Mouse (Mus musculus) layer of hippocampus, adult 11-12 months (tissue): ENCODE data around the gene Rpusd4.

Experiments used
- DNase-seq: peaks from one replicate; pipeline ENCODE4 v3.0.0; 2022; ENCODE audit warnings: low spot score

Gene Rpusd4

DNA sequence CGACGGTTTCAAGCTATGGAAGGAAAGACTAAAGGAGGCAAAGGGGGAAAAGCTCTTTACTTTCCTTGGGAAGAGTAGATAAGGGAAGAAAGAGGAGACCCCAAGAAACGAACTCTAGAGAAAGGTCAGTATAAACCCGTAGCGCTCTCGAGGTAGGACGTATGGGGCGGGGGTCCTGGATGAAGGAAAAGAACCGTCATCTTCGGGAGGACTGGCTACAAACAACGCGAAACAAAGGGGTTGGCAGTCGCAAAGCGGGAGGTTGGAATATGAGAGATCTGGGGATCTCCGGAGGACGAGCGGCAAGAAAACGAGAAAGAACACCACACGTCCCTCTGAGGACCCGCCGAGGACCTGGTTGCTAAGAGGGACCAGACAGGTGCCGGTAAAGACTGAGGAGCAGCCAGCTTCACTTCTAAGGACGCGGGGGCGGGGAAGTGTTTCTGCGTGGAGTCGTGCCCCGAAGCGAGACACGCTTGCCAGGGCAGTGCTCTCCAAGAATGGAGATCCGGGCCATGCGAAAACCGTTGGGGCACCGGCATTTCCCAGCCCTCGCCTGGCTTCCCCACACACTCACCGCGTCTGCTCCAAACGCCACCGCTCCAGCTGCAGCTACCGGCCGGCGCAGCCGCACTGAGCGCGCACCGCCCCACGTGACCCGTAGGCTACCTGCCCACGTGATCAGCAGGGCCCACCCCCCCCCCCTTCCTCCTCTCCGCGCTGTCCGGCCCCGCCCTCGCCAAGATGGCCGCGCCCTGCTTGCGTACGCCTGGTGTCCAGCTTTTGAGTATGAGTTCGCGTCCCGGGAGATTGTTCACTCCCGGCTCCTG is at the start of gene Rpusd4, which contains the start of gene Fam118b:
Gene Rpusd4 (plus strand): TSS at position 720 of the 830 bp plus-strand sequence.
Gene Fam118b (minus strand): TSS at position 660 of the 830 bp plus-strand sequence.
- peak; percentile 94 for DNase-seq

DNA sequence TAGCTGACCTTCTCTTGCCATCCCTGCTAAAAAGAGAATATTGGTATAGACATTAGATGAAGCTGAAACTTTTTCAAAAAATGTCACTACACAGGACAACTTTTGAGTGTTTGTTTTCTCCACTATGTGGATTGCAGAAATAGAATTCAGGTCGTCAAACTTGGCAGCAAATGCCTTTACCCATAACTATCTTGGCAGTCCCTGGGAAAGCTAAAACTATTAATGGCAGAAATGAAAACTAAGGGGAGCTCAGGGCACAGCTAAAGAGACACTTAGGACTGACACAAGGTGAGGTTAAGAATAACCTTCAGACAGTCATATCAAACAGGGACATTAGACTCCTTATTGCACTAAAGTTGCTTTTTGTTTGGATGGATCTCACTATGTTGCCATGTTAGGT is 49.7 kb upstream of the Rpusd4 start:
- no peak for DNase-seq

DNA sequence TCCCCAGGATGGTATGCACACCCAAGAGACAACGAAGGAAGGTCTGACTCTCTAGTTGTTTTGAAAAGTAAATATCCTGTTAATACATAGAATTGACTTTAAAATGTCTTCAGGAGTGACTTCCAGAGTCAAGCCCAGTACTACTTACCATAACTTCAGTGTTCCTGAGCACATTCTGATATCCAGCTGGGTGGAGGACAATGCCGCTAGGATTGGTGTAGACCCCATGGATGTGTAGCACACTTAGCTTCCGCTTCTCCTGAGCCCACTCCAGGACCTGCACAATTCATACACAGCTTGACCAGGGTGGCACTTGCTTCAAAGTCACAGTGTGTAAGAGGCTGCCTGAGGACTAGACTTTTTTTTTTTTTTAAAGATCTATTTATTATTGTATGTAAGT is 44.2 kb upstream of the Rpusd4 start:
- DNase-seq, result no peak

DNA sequence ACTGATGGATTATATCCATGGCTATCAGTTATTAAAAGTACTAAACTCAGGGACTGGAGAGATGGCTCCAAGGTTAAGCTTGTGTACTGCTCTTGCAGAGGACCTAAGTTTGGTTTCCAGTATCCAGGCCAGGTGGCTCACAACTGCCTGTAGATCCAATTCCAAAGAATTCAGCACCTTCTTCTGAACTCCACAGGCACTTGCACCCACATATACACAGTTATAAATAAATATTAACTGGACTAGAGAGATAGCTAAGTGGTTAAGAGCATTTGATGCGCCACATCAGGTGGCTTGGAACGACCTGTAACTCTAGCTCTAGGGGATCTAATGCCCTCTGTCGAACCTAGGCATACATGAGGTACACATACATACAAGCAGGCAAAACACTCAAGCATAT is 39.0 kb upstream of the Rpusd4 start:
- DNase-seq, result no peak

DNA sequence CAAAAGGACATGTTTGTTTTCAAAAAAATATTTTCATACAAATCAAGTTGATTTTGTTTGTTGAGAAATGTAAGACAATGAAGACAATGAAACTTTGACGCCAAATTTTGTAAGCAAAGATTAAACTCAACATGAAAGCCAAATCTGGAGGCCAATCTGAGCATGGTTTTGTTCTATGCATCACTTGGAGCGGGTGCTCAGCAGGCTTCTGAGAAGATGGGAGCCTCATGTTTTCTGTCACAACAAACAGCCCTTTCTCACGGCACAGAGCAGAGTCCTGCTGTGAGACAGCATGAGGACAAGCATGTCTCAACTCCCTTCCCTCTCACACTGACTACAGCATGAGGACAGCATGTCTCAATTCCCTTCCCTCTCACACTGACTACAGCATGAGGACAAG is 31.7 kb upstream of the Rpusd4 start:
- DNase-seq, result no peak

DNA sequence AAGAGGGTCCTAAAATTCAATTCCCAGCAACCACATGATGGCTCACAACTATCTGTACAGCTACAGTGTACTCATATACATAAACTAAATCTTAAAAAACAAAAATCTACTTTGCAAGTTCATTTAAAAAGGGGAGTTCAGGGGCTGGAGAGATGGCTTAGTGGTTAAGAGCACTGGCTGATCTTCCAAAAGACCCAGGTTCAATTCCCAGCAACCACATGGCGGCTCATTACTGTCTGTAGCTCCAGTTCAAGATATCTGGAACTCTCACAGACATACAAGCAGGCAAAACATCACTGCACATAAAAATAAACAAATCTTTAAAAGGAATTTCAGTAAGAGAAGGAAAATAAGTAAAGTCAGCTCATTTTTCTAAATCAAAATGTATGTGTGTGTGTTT is 29.3 kb upstream of the Rpusd4 start:
- no peak for DNase-seq

DNA sequence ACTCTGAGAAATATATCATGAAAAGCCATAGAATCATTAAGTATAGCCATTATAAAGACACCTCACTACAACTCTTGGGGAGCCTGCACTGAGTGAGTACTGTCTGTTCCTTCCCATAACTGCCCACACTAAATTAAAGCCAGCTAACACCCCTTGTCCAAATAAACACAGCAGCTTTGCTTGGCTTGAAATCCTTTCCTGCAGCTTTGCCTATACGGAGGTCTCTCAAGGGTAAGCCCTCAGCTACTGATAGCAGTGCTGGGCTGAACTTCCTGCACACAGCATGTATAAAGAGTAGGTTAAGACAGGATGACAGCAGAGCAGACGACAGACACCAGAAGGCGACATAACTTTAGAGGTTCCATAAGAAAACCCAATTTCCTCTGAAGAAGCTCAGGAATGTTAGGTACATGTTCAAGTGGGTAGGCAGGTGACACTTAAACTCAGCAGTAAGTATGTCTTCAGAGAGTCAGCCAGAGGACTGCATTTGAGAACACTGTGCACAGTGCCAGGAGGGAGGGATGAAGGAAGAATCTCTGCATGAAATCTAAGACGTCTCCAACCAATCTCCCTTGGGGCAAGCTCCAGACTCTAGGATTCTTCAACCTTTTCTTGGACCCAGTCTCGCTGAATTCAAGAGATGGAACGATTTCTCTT is 28.6 kb upstream of the Rpusd4 start:
- DNase-seq, result no peak

DNA sequence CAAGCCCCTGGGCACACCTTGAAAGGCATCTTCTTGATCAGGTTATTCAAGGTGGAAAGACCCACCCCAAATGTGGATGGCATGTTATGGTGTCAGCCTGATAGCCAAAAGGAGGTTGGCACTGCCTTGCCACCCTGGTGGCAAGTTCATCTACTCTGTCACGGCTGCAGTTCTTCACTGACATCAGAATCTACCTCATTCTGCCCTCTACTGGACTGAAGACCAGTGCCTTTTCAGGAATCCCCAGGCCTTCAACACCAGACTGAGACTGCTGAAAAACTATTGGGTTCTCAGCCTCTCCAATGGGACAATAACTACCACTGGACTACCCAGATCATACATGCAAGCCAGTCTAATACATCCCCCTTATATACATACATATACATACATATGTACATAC is 27.9 kb upstream of the Rpusd4 start:
- no peak for DNase-seq

DNA sequence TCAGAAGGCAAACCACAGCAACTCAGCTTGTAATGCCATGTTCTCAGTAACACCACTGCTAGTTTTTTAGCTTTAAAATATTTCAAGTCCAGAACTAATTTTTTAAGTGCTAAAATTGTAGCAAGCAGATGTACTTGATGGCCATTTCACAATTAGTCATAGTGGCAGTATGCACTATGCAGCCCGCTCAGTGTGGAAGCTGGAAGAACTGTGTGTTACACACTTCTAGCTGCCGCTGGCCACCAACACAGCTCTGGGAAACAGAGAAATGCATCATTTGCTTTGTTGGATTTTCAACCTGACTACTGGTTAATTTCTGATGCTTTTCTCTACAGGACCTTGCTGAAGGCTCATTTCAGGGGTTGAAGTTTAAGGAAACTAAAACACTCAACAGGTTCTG is 20.3 kb upstream of the Rpusd4 start:
- no peak for DNase-seq

DNA sequence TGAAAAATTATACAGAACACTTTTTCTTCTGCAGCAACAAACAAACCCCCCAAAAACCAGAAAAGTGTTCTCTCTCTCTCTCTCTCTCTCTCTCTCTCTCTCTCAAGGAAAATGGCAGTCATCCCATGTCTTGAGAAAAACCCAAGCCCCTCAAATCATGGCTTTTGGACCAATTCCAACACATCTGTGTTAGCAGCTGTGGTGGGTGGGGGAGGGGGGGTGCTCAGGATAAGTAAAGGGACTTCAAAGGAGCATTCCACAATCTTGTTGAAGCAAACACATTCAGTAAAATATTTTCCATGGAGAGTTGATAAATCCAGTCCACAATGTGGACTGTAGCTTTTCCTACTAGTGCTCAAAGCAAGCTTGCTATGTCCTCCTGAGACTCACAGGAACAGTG is 18.2 kb upstream of the Rpusd4 start:
- no peak for DNase-seq

DNA sequence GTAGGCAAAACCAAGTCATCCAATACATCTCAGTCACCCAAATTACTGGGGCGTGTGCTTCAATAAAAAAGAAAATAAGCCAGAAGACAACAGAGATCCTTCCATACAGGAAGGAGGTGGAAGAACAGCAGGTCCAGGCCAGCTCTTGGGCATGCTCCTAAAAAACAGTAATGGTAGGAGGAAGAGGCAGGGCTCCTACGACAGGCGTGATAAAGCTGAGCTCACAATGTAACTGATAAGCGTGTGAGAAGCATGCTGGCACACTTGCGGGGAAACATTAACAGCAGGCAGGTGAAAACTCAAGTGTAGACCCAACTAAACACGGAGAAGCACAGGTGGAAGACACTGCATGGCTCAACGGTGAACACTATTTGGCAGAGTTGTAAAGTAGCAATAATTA is 10.3 kb upstream of the Rpusd4 start:
- no peak for DNase-seq

DNA sequence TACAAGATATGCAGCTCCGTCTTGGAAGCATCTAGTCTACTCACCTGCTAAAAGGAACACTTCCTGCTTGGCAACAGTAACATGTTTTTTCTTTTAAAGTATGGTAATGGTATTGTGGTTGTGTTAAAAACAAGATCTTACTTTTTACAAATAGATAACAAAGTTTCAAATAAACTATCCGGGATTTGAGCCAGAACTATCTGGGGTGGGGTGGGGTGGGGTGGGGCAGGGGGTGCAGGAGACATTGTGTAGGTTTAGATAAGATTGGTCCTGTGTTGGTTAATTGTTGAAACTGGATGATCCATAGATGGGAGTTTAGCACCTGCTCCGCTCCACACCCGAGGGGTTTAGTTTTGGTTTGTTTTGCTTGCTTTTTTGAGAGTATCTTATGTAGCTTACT is 5.2 kb upstream of the Rpusd4 start:
- no peak for DNase-seq

DNA sequence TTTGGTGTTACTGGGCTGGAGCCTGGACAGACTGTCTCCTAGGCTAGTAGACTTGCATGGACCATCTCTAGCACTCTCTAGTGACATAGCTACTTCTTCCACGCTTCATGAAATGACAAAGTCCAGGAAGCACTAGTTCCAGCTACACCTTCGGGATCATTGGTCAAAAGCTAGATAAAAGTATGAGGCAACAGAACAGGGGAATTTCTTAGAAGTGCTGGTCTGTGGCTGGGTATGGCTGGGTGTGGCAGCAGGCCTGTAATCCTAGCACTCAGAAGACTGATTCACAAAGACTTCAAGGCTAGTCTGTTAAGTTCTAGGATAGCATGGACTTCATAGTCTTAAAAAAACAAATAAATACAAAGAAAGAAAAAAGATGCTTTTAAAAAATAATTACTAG is 4.2 kb upstream of the Rpusd4 start:
- DNase-seq, result no peak

DNA sequence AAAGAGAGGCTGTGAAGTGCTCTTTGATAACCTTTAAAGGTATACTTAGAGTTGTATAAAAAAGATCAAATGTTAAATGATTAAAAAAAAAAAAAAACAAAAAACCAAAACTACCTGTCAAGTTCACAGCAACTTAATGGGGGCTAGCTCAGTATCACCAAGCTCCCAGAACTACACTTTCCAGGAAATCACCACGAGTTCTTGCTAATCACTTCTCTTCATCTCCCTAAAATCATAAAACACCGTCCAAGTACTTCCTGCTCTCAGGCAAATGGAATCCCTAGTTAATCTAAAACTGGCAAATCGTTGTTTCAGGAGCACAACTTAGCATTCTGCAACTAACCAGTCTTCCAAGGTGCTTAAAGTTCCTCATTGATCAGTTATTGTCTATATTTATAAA is 3.2 kb upstream of the Rpusd4 start:
- DNase-seq, result no peak

DNA sequence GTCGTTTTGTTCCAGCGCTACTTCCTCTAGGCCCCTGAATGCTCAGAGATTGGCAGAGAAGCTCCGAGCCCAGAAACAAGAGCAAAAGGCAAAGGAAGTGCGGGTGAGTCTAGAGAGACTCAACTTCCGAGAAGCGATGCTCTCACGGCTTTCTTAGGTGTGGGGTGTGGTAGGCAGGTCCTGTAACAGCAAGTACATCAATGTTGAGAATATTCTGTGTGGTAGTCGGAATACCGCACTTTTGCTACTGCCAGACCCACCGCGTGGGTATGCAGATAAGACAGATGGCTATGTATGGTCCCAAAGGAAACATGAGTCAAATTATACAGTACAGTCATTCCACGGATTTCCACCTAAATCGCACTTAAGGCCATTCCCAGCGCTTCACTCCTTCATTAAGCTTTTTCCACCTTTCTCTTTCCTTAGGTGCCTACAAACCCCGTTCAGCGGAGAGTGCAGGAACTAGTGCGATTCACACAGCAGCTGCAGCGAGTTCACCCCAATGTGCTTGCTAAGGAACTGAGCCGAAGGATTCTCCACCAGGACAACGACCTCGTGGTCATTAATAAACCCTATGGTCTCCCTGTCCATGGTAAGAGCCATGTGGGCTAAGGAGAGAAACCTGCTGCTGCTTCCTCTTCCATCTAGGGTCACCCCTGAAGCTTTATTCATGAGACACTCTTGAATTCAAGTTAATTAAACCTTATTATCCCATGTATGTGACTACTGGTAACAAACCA is 481 bp downstream of the Rpusd4 start:
- DNase-seq, result no peak

DNA sequence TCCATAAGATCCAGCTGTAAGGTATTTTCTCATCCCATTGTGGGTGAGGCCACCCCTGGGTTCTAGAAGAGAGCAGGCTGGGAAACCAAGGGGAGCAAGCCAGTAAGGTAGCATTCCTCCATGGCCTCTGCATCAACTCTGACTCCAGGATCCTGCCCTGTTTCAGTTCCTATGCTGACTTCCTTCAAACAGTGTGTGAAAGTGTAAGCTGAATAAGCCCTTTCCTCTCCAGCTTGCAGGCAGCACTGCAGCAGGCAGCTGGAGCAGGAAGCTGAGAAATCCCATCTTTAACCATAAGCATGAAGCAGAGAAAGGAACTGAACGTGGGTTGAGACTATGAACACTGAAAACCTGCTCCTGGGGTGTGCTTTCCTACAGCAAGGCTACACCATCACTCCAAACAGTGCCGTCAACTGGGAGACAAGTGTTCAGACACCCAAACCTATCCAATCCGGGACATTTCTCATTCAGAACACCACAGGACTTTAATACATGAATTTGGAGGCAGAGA is 10.2 kb downstream of the Rpusd4 start:
- DNase-seq, result no peak

DNA sequence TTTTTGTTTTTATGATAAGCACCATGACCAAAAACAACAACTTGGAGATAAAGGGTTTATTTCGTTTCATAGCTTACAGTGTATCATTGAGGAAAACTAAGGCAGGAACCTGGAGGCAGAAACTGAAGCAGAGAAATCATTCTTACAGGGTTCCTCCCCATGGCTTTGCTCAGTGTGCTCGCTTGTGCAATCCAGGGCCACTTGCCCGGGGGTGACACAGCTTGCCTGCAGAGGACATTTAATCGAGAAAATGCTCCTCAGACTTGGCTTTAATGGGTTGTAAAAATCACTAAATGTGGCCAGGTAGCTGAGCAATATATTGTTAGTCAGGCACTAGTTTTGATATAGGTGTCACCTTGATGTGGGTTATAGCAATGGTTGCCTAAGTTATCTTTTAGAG is 10.8 kb downstream of the Rpusd4 start:
- no peak for DNase-seq

DNA sequence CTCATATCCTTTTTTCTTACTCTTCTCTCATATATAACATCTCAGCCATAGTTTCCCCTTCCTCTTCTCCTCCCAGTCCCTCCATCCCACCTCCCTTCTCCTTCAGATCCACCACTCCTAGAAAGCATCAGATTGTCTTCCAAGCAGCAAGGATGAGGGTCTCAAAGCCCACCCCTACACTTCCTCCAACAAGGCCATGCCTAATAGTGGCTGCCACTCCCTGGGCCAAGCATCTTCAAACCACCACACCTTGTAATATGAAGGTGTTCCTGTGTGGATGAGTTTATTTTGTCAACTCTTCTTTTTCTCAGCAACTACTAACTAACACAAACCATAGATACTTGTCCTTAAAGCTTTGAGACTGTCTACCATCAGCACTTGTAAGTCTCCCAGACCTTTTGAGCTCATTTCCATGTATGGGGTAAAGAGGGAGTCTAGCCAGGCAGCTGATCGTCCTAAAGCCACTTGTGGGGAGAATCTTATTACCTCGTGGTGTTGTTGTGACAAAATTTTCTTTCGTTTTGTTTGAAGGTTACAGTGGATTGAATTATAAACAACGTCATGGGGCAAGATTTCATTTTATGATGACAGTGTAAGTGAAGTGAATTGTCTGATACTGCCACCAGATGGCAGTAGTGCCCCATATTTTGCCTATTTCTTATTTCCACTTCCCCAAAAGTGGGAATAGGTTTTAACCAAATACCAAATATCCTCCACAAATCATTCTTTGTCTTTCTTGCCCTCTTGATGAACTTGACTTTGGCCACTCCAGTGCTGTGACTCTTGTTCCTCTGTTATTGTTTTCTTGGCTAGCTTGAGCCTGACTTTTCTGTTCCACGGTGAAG is 14.6 kb downstream of the Rpusd4 start:
- DNase-seq, result peak; percentile 74

DNA sequence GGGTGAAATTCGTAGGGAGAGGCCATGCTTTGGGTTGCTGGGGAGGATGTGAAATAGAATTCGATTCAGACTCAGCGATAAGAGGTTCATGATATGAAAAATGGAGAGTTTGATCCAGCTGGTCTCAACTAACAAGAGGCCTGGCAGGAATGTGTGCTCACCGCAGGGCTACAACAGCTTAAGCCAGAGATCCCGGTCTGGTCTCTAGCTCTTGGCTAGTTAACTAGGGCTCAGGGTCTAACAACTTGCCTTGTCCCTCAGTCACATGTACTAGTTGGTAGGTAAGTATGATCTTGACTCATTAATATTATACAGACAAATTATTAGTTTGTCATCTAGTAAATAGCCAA is 15.2 kb downstream of the Rpusd4 start:
- DNase-seq, result no peak

DNA sequence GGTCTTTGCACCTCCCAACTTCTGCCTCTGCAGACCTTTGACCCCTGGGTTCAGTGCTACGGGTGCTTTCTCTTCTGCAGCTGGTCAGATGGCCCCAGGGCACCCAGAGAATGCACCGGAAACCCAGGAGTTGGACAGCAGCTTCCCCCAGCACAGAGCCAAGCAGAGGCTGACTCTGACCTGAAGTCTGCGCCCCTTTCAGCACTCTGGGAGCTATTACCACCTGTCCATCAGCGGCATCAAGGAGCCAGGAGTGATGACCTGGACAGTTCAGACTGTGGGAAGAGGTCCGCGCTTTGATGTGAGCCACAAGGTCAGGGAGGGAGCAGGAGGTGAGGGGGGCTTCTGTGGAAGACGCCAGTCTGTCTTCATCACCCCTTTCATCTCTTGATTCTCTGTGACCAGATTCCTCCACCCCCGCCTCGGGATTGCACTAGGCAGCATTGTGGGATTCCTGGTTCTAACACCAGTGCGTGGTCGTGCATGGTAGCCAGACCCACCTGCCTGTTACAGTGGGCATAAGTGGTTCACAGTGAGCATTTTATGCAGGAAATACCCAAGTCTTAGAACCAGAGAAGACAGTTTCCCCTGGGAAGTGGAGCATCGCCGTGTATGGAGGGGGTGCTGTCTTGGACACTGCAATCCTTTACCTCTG is 15.9 kb downstream of the Rpusd4 start:
- DNase-seq, result no peak

DNA sequence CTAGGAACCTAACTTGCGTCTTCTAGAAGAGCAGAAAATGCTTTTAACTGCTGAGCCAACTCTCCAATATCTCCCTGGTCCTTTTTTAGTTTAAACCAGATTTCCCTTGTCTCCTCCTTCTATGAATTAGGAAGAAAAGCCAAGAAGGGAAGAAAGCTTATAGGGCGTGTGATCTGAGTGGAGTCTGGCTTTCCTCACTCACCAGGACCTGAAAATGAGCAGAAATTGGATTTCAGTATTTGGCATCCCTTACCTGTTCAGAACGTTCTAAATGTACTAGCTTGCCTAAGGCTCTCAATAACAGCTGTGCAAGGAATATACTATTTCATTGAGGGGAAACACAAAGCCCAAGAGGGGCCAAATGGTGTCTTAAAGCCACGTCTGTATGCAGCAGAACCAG is 16.7 kb downstream of the Rpusd4 start:
- DNase-seq, result no peak
